Mouse (Mus musculus): ENCODE results near the gene Narf.

The Narf gene

DNA sequence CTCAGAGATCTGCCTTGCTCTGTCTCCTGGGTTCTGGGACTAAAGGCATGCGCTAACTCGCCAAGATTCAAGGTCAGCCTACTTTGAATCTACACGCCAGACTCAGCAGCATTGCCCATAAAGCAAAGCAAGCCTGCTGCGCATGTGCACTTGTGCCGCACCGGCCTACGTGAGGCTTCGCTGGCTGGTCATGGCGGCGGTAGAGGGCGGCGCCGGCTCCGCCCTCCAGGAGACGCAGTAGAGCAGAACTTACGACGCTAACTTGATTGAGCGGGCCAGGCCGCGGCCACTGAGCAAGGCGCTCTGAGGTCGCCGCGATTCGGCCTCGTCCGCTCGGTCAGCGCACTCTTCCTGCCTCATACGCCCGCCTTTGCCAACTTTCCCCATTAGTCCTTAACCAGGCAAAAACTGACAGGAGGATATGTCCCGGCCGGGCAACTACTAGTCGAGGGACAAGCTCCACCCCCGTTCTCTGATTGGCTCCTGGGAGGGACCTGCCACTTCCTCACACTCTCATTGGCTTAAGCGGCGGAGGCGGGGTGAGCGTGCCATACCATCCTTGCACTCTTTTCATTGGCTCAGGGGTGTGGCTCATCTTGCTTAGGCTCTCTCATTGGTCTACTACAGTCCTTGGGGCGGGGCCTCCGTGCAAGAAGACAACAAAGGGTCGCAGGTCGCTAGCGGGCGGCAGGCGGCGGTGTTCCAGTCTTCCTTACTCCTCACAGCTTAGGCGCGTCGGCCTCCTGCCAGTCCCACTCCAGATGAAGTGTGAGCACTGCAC, at the start of gene Narf:
TSS of gene Narf (plus strand) at position 690 of the 781 bp plus-strand sequence.
- peak; percentile 98 for DNase-seq (ENCODE audit: low read depth in 2 of 2, low spot score in 2 of 2)

DNA sequence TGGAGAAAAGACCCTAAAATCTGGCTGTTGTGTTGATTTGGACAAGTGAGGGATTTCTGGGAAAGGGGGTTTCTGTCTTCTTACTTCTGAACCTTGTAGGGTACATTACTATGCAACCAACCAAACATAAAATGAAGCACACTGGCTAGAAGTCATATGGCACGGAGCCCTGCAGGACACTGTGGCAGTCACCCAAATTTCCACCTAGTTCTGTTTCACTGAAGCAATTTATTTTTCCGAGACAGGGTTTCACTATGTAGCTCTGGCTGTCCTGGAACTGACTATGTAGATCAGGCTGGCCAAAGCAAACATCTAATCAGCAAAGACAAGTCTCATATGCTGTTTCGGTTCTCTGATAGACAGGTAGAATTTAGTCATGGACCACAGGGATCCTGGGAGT, 47.4 kb upstream of the Narf start:
- no peak for DNase-seq (ENCODE audit: low read depth in 2 of 2, low spot score in 2 of 2)

- no peak for DNase-seq (ENCODE audit: low read depth in 2 of 2, low spot score in 2 of 2)
Measured at GRCm38 (mm10) chr11:121192742-121193141, 44.3 kb upstream of the Narf start.

DNA sequence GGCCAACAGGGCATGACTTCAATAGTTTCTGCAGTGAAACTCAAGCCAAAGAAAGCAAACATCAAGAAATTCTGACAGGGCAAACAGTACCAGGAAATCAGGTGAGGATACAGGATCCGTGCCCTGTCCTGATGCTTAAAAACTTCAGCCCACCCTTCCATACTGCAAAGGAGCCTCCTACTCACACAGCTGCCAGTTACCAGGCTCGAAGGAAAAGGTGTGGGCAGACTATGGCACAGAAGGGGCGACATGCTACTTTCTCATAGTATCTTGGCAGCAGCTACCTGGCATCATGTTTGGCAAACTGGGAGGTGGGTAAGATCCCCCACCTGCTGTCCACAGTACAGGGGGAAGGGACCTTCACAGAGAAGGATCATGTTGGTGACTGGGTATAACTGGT, 43.6 kb upstream of the Narf start:
- DNase-seq (ENCODE audit: low read depth in 2 of 2, low spot score in 2 of 2), result no peak

GRCm38 (mm10) chr11:121198622-121199021, 38.4 kb upstream of the Narf start:
- no peak for DNase-seq (ENCODE audit: low read depth in 2 of 2, low spot score in 2 of 2)

- no peak for DNase-seq (ENCODE audit: low read depth in 2 of 2, low spot score in 2 of 2)
Measured at GRCm38 (mm10) chr11:121199851-121200250, 37.2 kb upstream of the Narf start.

- no peak for DNase-seq (ENCODE audit: low read depth in 2 of 2, low spot score in 2 of 2)
Measured at GRCm38 (mm10) chr11:121200781-121201180, 36.3 kb upstream of the Narf start.

DNA sequence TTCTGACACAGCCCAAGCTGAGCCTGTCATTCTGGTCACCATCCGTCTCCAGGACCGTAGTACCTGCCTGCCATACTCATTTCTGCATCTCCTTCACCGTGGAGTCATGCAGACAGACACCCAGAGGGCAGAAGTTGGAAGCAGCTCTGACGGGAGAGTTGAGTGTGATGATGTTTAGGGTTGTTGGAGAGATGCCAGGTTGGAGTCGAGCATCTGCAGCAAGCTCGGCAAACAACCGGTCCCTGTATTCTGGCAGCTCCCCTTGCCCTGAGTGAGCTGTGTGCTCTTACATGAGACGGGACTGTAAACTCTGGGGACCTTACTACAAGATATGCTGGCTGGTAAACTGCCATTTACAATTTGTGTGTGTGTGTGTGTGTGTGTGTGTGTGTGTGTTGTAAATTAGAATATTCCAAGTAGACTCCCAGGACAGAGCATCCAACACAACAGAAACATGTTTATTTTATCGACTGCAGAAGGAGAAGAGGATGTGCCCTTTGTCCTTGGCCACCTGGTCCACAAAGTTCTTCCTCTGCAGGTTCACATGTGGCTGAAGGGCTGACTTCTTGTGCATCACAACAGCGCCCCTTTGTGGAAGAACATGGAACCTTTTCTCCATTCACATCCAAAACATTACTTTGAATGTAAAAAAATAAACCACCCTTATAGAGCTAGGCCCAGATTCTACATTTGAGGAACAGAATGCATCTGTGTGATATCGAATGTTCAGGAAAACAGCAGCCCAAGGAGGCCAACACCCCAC, 35.4 kb upstream of the Narf start:
- peak in 1 of 2 experiments; percentile 28 for DNase-seq (ENCODE audit: low read depth in 2 of 2, low spot score in 2 of 2)

- no peak for DNase-seq (ENCODE audit: low read depth in 2 of 2, low spot score in 2 of 2)
Measured at GRCm38 (mm10) chr11:121203859-121204160, 33.2 kb upstream of the Narf start.

DNA sequence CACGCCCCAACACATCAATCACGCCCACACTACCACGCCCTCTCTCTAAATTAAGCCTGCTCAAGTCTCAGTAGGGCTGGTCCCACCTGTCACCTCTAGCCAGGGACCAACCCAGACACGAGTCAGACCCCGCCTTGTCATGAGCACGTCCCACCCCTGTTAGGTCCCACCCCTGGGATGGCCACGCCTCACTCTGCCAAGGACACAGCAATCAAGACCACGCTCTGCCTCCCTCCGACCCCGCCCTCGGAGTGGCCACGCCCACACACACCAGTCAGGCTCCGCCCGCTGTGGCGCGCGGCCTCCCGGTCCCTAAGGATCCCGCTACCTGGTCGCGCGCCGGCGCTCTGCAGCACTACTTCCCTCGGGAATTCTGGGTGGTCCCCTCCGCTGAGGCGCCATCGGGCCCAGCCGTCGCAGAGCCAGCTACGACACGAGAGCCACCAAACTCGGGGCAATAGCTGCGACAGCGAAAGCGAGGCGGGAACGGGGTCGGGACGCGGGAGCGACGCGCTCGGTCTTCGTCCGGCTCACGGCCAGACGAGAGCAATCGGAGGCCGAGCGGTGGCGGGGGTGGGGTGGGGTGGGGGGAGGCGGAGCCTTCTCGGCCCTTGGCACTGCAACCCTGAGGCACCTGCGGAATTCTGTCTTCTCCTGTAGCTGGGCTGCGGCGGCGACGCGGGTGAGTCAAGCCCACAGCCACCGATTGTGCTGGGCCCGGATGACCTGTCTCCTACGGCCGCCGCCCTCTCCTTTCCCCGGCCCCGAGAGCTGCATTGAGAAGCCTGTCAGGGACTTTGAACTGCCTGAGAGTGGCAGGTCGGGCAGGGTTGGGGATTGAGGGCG, 32.7 kb upstream of the Narf start, which contains the start of the genes Hexdc and Ogfod3:
TSS of gene Hexdc (plus strand) at position 273 of the 846 bp plus-strand sequence.
TSS of gene Ogfod3 (minus strand) at position 551 of the 846 bp plus-strand sequence.
- DNase-seq (ENCODE audit: low read depth in 2 of 2, low spot score in 2 of 2), result peak; percentile 86 to 94

DNA sequence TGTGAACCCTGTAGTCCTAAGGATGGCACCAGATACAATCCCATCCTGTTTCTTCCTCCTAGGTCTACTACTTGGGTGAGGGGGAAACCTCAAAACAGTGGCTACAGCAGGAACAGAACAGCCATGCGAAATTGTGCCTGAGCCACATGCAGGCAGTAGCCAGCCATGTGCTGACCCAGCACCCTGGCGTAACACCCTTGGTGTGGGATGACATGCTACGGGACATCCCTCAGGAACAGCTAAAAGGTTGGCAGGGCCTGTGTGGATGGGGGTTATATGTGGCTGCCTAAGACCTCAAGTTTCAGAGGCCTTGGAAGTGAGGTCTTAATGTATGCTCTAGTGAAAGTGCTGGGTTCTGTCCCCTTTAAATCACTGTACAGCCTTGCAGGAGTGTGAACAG, 20.2 kb upstream of the Narf start:
- no peak for DNase-seq (ENCODE audit: low read depth in 2 of 2, low spot score in 2 of 2)

DNA sequence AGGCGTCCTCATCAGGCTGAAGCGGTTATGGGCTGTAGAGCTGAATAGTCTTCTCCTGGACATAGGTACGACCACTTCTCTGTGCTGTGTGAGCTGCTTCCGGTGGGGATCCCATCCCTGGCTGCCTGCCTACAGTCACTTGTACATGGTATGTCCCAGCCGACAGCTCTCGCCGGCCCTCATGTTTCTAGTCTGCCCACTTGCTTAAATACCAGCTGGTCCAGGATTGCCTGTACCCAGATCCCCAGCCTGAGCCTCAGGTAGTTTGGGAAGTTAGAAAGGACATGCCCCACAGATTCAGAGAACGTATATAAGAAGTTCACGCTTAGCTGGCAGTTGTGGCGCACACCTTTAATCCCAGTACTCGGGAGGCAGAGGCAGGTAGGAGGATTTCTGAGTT, 17.3 kb upstream of the Narf start:
- DNase-seq (ENCODE audit: low read depth in 2 of 2, low spot score in 2 of 2), result no peak

- no peak for DNase-seq (ENCODE audit: low read depth in 2 of 2, low spot score in 2 of 2)
Measured at GRCm38 (mm10) chr11:121220771-121221170, 16.3 kb upstream of the Narf start.

DNA sequence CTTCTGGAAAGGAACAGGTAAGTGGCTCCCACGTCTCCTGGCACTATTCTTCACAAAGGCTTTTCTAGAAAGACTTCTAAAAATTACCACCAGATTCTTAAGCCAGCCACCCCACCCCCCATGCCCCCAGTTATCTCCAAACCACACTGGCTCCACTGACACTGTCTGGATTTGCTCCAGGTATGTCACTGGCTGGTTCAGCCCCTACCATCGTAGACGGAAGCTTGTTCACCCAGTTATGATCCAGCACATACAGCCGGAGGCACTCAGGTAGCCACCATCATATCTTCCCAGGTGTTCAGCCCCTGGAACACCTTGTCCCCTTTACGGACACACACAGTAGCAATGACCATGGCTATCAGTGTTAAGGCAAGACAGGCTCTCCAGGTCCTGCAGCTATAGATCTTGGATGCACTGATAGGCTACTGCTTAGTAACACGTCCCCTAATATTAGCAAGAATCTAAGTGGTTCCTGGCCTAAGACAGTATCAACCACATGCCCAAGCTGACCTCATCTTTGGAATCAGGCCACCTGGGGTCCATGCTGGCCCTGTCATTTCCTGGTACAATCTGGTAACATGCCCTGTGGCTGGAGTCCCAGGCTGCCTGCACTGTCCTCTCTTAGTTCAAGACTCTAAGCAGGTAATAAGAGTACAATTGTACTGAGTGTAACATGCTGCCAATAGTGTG, 15.6 kb upstream of the Narf start:
- DNase-seq (ENCODE audit: low read depth in 2 of 2, low spot score in 2 of 2), result no peak

GRCm38 (mm10) chr11:121228129-121229017, 8.7 kb upstream of the Narf start:
- no peak for DNase-seq (ENCODE audit: low read depth in 2 of 2, low spot score in 2 of 2)

DNA sequence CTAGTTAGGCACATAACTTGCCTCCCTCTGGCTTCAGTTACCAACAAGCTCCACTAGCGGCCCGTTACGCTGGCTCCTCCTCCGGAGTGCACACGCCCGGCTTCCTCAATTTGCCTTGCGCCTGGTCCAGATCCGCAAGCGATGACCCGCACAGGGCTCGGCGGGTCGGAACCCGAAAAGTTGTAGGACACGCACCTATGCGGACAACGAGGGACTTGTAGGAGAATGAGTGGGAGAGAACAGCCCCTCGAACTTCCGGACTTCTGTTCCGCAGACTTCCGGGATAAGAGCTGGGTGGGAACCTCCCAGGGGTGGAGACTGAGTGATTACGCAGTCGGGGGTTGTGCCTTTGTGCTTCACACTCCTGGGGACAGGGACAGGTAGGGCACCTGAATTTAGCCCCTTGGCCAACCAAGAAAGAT, 8.0 kb upstream of the Narf start, which contains the start of gene Cybc1:
TSS of gene Cybc1 (minus strand) at position 305 of the 422 bp plus-strand sequence.
- DNase-seq (ENCODE audit: low read depth in 2 of 2, low spot score in 2 of 2), result peak; percentile 71 to 81

DNA sequence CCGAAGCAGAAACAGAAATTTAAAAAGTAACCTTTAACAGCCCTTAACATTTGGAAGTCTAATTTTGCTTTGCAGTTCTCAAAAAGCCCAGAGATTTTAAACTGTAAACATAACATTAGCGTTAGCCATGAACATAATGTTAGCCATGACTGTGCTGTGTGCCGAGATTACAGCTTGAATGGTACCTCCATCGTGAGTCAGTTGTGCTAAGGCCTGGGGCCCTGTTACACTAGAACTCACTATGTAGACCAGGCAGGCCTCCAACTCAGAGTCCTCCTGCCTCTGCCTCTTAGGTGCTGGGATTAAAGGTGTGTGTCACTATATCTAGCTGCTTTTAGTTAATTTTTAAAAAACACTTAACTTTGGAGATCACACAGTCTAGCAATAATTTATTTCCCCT, 5.9 kb upstream of the Narf start:
- no peak for DNase-seq (ENCODE audit: low read depth in 2 of 2, low spot score in 2 of 2)

GRCm38 (mm10) chr11:121231628-121232291, 5.3 kb upstream of the Narf start:
- no peak for DNase-seq (ENCODE audit: low read depth in 2 of 2, low spot score in 2 of 2)

GRCm38 (mm10) chr11:121232706-121233105, 4.3 kb upstream of the Narf start:
- no peak for DNase-seq (ENCODE audit: low read depth in 2 of 2, low spot score in 2 of 2)
